Mouse (Mus musculus) forebrain, embryonic 12.5 days (tissue): ENCODE data around the gene Inava. TPM values are rescaled to one million over a fixed set of nuclear protein-coding genes. Genes with fewer than 3 reads are reported as not detected.
A peak's percentile ranks its signal among the peaks of the same experiment; 100 is the strongest.

Experiments used
- ATAC-seq: fragments of 200-750 bp; cut with Nextera tagmentation; 2 replicates; pipeline ENCODE4 v1.8.0; 2017; ENCODE audit warnings: moderate TSS enrichment; ENCODE audit not compliant: low FRiP score
- H3K27ac ChIP-seq: fragments of 300-500 bp; sonication (generic); 2 replicates; pipeline ENCODE4 v1.5.1; 2016; ENCODE audit warnings: mild to moderate bottlenecking
- H3K27me3 ChIP-seq: fragments of 300-500 bp; sonication (generic); 2 replicates; pipeline ENCODE4 v1.6.1; 2016; ENCODE audit warnings: mild to moderate bottlenecking
- H3K36me3 ChIP-seq: fragments of 300-500 bp; sonication (generic); replicated peaks from 2 replicates; pipeline ENCODE4 v1.6.1; 2016; ENCODE audit warnings: mild to moderate bottlenecking
- H3K4me1 ChIP-seq: fragments of 300-500 bp; sonication (generic); 2 replicates; pipeline ENCODE4 v1.6.1; 2016
- H3K4me2 ChIP-seq: fragments of 300-500 bp; sonication (generic); 2 replicates; pipeline ENCODE4 v1.6.1; 2016; ENCODE audit warnings: mild to moderate bottlenecking, moderate library complexity
- H3K4me3 ChIP-seq: fragments of 300-500 bp; sonication (generic); replicated peaks from 2 replicates; pipeline ENCODE4 v1.5.1; 2016; ENCODE audit warnings: mild to moderate bottlenecking
- H3K9ac ChIP-seq: fragments of 300-500 bp; sonication (generic); 2 replicates; pipeline ENCODE4 v1.6.1; 2016; ENCODE audit warnings: mild to moderate bottlenecking
- H3K9me3 ChIP-seq: fragments of 300-500 bp; sonication (generic); 2 replicates; pipeline ENCODE4 v1.6.1; 2016
- WGBS: fragments of 180-500 bp; shearing (Covaris S2); methylation state at CpG from one replicate; pipeline ENCODE4 v1.1.7; 2016; 5-methylcytosine and 5-hydroxymethylcytosine counted together
- polyA plus RNA-seq: library from polyadenylated mRNA; unstranded; fragments of >200 nt; fragmentation: Nextera tagmentation; extraction: Ambion mirVana; gene quantifications from 2 replicates; pipeline ENCODE4 v1.2.1, GENCODE M21; 2016

Inava gene
- polyA plus RNA-seq, 1 experiment from 2014 or later = 13.9 TPM

GRCm38 (mm10) chr1:136253472-136253871, 19.4 kb upstream of the Inava start:
- Histone ChIP-seq H3K27me3 (peaks cover 18% of the 10 kb centered on the region), H3K9ac (no peak overlapping the region), H3K9me3 (no peaks in the 10 kb centered on the region), H3K4me2 (no peak overlapping the region), H3K27ac (no peak overlapping the region), H3K4me1 (no peaks in the 10 kb centered on the region; the same call in 1 of the 2 replicates), H3K36me3 (no peaks in the 10 kb centered on the region), H3K4me3 (no peak overlapping the region)
- no peak for ATAC-seq
- WGBS = 37% methylated on average over 2 of the region's 2 CpGs

DNA sequence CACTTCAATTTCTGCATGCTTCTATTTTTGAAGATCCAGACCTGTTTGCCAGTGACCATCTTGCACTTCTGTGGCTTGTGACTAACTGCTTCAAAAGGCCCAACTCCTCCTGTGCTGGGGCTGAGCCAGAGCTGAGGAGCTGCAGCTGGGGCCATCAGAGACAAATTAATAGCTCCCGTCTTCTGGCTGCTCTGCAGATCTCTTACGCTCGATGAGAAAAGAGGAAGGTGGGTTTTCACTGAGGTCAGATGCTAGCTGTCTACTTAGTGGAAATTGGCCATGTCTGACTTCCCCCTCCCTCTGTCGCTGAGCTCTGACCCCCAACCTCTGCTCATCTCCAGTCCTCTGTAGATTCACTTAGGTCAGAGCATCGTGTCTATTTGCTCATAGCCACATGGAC, 15.6 kb upstream of the Inava start:
- Histone ChIP-seq H3K9me3 (no peaks in the 10 kb centered on the region), H3K27ac (no peak overlapping the region), H3K4me3 (no peak overlapping the region), H3K9ac (no peak overlapping the region), H3K4me2 (no peak overlapping the region), H3K27me3 (no peaks in the 10 kb centered on the region; the same call in 1 of the 2 replicates), H3K4me1 (no peaks in the 10 kb centered on the region; the same call in 1 of the 2 replicates), H3K36me3 (no peaks in the 10 kb centered on the region)
- no peak for ATAC-seq
- WGBS = 70% methylated on average over 5 of the region's 5 CpGs

- no peak overlapping the region for H3K27ac ChIP-seq
- no peak overlapping the region for H3K4me2 ChIP-seq
- ATAC-seq = no peak
- H3K36me3 ChIP-seq = no peaks in the 10 kb centered on the region
- WGBS = 91% methylated on average over 5 of the region's 5 CpGs
- H3K4me1 ChIP-seq = no peaks in the 10 kb centered on the region; the same call in 1 of the 2 replicates
- H3K9me3 ChIP-seq = no peaks in the 10 kb centered on the region
- no peaks in the 10 kb centered on the region; the same call in 1 of the 2 replicates for H3K27me3 ChIP-seq
- no peak overlapping the region for H3K4me3 ChIP-seq
- no peak overlapping the region for H3K9ac ChIP-seq
Observed at GRCm38 (mm10) chr1:136247393-136247792, 13.3 kb upstream of the Inava start.

- no peaks in the 10 kb centered on the region for H3K36me3 ChIP-seq
- no peaks in the 10 kb centered on the region for H3K9me3 ChIP-seq
- no peak overlapping the region for H3K27ac ChIP-seq
- no peak overlapping the region for H3K4me3 ChIP-seq
- no peak overlapping the region for H3K4me2 ChIP-seq
- H3K27me3 ChIP-seq = no peaks in the 10 kb centered on the region; the same call in 1 of the 2 replicates
- ATAC-seq = no peak
- WGBS = 87% methylated on average over 5 of the region's 5 CpGs
- no peaks in the 10 kb centered on the region for H3K4me1 ChIP-seq
- H3K9ac ChIP-seq = no peak overlapping the region
Observed at GRCm38 (mm10) chr1:136244469-136244868, 10.4 kb upstream of the Inava start.

- Histone ChIP-seq H3K9me3 (no peaks in the 10 kb centered on the region), H3K27me3 (no peaks in the 10 kb centered on the region), H3K27ac (no peak overlapping the region), H3K36me3 (no peaks in the 10 kb centered on the region), H3K9ac (no peak overlapping the region), H3K4me3 (no peak overlapping the region), H3K4me1 (no peaks in the 10 kb centered on the region), H3K4me2 (no peak overlapping the region)
- WGBS = 93% methylated on average over 7 of the region's 7 CpGs
- ATAC-seq = no peak
Observed at GRCm38 (mm10) chr1:136241801-136242200, 7.7 kb upstream of the Inava start.

DNA sequence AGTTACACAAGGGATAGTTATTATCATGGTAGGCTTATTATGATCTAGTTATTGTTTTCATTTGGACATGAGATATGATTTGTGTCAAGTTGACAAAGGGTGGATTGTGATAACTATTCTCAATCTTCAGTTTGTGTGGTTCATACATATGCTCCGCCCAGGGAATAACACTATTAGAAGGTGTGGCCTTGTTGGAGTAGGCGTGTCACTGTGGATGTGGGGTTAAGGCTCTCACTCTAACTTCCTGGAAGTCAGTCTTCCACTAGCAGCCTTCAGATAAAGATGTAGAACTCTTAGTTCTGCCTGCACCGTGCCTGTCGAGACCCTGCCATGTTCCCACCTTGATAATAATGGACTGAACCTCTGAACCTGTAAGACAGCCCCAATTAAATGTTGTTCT, 4.4 kb upstream of the Inava start:
- H3K36me3 ChIP-seq = no peaks in the 10 kb centered on the region
- ATAC-seq = no peak
- peaks cover 12% of the 10 kb centered on the region; the same call in 1 of the 2 replicates for H3K4me1 ChIP-seq
- no peaks in the 10 kb centered on the region for H3K9me3 ChIP-seq
- no peaks in the 10 kb centered on the region for H3K27me3 ChIP-seq
- no peak overlapping the region for H3K27ac ChIP-seq
- no peak overlapping the region for H3K4me2 ChIP-seq
- no peak overlapping the region for H3K4me3 ChIP-seq
- 91% methylated on average over 4 of the region's 4 CpGs for WGBS
- no peak overlapping the region for H3K9ac ChIP-seq

DNA sequence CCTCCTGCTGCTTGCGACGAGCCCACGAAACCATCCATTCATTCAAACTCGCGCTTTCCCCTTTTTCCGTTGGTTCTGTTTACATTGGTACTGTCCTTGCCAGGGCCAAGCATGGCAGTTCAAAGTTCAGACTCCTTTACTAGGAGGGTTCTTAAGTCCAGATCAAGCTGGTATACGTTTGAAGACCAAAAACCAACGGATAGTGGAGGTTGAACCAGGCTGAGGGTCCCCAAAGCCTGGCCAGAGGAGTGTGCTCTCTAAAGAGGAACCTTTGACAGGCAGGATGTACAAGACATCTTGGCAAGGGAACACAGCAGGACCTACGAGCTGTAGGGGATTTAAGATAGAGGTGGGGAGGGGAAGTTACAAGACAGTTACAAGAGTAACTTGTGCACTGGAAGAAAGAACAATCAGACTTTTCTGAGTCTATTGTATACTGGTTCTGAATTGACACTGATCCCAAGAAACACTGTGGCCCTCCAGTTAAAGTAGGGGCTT, 580 bp upstream of the Inava start:
- peak; percentile 19; the same call in 1 of the 2 replicates for ATAC-seq
- Histone ChIP-seq H3K36me3 (no peaks in the 10 kb centered on the region), H3K4me2 (peak overlapping the region; percentile 76), H3K4me3 (peak overlapping the region; percentile 63), H3K9ac (peak overlapping the region; percentile 74), H3K27me3 (0 out of 2 replicates have a peak, but pooled peaks cover 5% of the 10 kb centered on the region), H3K4me1 (peaks cover 51% of the 10 kb centered on the region), H3K27ac (peak overlapping the region; percentile 84), H3K9me3 (no peaks in the 10 kb centered on the region)
- WGBS = 1% methylated on average over 9 of the region's 9 CpGs

- peak overlapping the region; percentile 63 for H3K4me3 ChIP-seq
- ATAC-seq = peak; percentile 25
- peaks cover 65% of the 10 kb centered on the region for H3K4me1 ChIP-seq
- under 1% methylated on average over 23 of the region's 23 CpGs for WGBS
- H3K9me3 ChIP-seq = no peaks in the 10 kb centered on the region
- peak overlapping the region; percentile 84 for H3K27ac ChIP-seq
- peak overlapping the region; percentile 76 for H3K4me2 ChIP-seq
- 0 out of 2 replicates have a peak, but pooled peaks cover 7% of the 10 kb centered on the region for H3K27me3 ChIP-seq
- H3K9ac ChIP-seq = peak overlapping the region; percentile 74
- H3K36me3 ChIP-seq = no peaks in the 10 kb centered on the region
Observed at GRCm38 (mm10) chr1:136232986-136233790, 876 bp downstream of the Inava start.

DNA sequence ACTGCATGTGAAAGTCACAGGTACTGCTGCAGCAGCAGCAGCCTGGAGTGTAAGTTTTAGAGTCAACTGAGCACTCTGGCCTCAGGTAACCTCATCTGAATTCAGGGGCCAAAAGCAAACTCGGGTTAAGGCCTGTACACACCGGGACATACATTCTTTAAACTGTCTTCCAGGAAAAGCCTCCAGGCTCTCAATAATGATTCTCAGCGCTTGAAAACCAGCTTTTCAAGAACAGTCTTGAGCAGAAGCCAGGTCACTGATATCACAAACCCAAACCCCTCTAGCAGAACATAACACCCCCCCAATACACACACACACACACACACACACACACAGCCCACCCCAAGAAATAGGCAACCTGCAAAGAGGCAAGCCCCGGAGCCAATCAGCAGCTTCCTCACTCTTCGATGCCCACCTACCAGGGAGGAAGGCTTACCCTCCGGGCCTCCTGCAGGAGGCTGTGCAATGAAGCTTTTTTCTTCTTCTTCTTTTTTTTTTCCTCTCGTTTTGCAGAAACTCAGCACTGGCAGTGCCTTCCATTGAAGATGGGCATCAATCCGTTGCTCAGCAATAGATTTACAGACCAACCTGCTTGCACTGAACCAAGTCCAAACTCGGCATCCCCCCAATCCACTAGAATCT, 1.7 kb downstream of the Inava start:
- WGBS = under 1% methylated on average over 9 of the region's 9 CpGs
- peaks cover 70% of the 10 kb centered on the region for H3K4me1 ChIP-seq
- no peak for ATAC-seq
- H3K9me3 ChIP-seq = no peaks in the 10 kb centered on the region
- 0 out of 2 replicates have a peak, but pooled peaks cover 7% of the 10 kb centered on the region for H3K27me3 ChIP-seq
- 0 out of 2 replicates have a peak overlapping the region, but pooled peaks have one; percentile 10 for H3K27ac ChIP-seq
- peak overlapping the region; percentile 74 for H3K9ac ChIP-seq
- H3K4me2 ChIP-seq = peak overlapping the region; percentile 76
- 0 out of 2 replicates have a peak, but pooled peaks cover 2% of the 10 kb centered on the region for H3K36me3 ChIP-seq
- H3K4me3 ChIP-seq = peak overlapping the region; percentile 63

- Histone ChIP-seq H3K27ac (no peak overlapping the region), H3K4me1 (peaks cover 70% of the 10 kb centered on the region), H3K4me3 (peak overlapping the region; percentile 63), H3K27me3 (0 out of 2 replicates have a peak, but pooled peaks cover 7% of the 10 kb centered on the region), H3K9ac (peak overlapping the region; percentile 55), H3K9me3 (no peaks in the 10 kb centered on the region), H3K36me3 (peaks cover 8% of the 10 kb centered on the region; the same call in 1 of the 2 replicates), H3K4me2 (peak overlapping the region; percentile 76)
- WGBS = 0% methylated on average over 6 of the region's 6 CpGs
- ATAC-seq = no peak
Observed at GRCm38 (mm10) chr1:136231596-136231995, 2.5 kb downstream of the Inava start.

- peak overlapping the region; percentile 76 for H3K4me2 ChIP-seq
- ATAC-seq = no peak
- H3K4me1 ChIP-seq = peaks cover 70% of the 10 kb centered on the region
- no peaks in the 10 kb centered on the region for H3K9me3 ChIP-seq
- 0 out of 2 replicates have a peak, but pooled peaks cover 7% of the 10 kb centered on the region for H3K27me3 ChIP-seq
- H3K36me3 ChIP-seq = peaks cover 22% of the 10 kb centered on the region
- H3K4me3 ChIP-seq = peak overlapping the region; percentile 2; the same call in 1 of the 2 replicates
- peak overlapping the region; percentile 55 for H3K9ac ChIP-seq
- 19% methylated on average over 11 of the region's 11 CpGs for WGBS
- H3K27ac ChIP-seq = no peak overlapping the region
Observed at GRCm38 (mm10) chr1:136230201-136230600, 3.9 kb downstream of the Inava start.

GRCm38 (mm10) chr1:136229040-136229373, 5.1 kb downstream of the Inava start:
- H3K9ac ChIP-seq = peak overlapping the region; percentile 55
- H3K36me3 ChIP-seq = peaks cover 34% of the 10 kb centered on the region
- H3K4me2 ChIP-seq = peak overlapping the region; percentile 17
- H3K27ac ChIP-seq = peak overlapping the region; percentile 1; the same call in 1 of the 2 replicates
- no peak overlapping the region for H3K4me3 ChIP-seq
- peaks cover 61% of the 10 kb centered on the region for H3K4me1 ChIP-seq
- no peaks in the 10 kb centered on the region for H3K9me3 ChIP-seq
- no peak for ATAC-seq
- 0 out of 2 replicates have a peak, but pooled peaks cover 7% of the 10 kb centered on the region for H3K27me3 ChIP-seq
- 9% methylated on average over 6 of the region's 6 CpGs for WGBS
